Mouse (Mus musculus): Measurements from ENCODE around the gene Nfatc2. TPM values are rescaled to one million over a fixed set of nuclear protein-coding genes. Genes with fewer than 3 reads are reported as not detected.

Gene Nfatc2
- polyA plus RNA-seq (2014; fragmentation: Illumina TruSeq; extraction: RNeasy Lipid Tissue Mini Kit (QIAGEN cat#74804); ENCODE audit: low read depth, low replicate concordance), result 0.76 TPM

GRCm38 (mm10) chr2:168601491-168602386, at the start of gene Nfatc2:
Gene Nfatc2, minus strand, starts transcription at chr2:168601657.

Other genes starting within 250 kb of the Nfatc2 start
- 10.3 TPM for gene Atp9a, start 140.8 kb upstream of the Nfatc2 start, polyA plus RNA-seq (2014; fragmentation: Illumina TruSeq; extraction: RNeasy Lipid Tissue Mini Kit (QIAGEN cat#74804); ENCODE audit: low read depth, low replicate concordance)
- gene Sall4, start 166.3 kb upstream of the Nfatc2 start, polyA plus RNA-seq (2014; fragmentation: Illumina TruSeq; extraction: RNeasy Lipid Tissue Mini Kit (QIAGEN cat#74804); ENCODE audit: low read depth, low replicate concordance), result not detected

Data from adrenal gland, adult 10 weeks (tissue).